Mouse (Mus musculus) liver, embryonic 15.5 days (tissue): Measurements from ENCODE around the gene Prickle4. TPM values are rescaled to one million over a fixed set of nuclear protein-coding genes. Genes with fewer than 3 reads are reported as not detected.

Experiments
- ATAC-seq: fragments of 200-750 bp; cut with Nextera tagmentation; 2 replicates; pipeline ENCODE4 v1.8.0; 2017; ENCODE audit warnings: moderate number of reproducible peaks, mild to moderate bottlenecking, moderate library complexity; ENCODE audit not compliant: insufficient read depth
- H3K27ac ChIP-seq: fragments of 300-500 bp; sonication (generic); replicated peaks from 2 replicates; pipeline ENCODE4 v1.5.1; 2015; ENCODE audit warnings: mild to moderate bottlenecking, inconsistent platforms
- H3K27me3 ChIP-seq: fragments of 300-500 bp; sonication (generic); 2 replicates; pipeline ENCODE4 v1.6.1; 2015; ENCODE audit warnings: mild to moderate bottlenecking, inconsistent platforms
- H3K36me3 ChIP-seq: fragments of 300-500 bp; sonication (generic); replicated peaks from 2 replicates; pipeline ENCODE4 v1.6.1; 2015; ENCODE audit warnings: moderate library complexity, mild to moderate bottlenecking, inconsistent platforms
- H3K4me1 ChIP-seq: fragments of 300-500 bp; sonication (generic); replicated peaks from 2 replicates; pipeline ENCODE4 v1.6.1; 2015; ENCODE audit warnings: inconsistent platforms
- H3K4me2 ChIP-seq: fragments of 300-500 bp; sonication (generic); 2 replicates; pipeline ENCODE4 v1.6.1; 2015; ENCODE audit warnings: moderate library complexity, mild to moderate bottlenecking, inconsistent platforms
- H3K4me3 ChIP-seq: fragments of 300-500 bp; sonication (generic); replicated peaks from 2 replicates; pipeline ENCODE4 v1.5.1; 2015; ENCODE audit warnings: mild to moderate bottlenecking, inconsistent platforms
- H3K9ac ChIP-seq: fragments of 300-500 bp; sonication (generic); 2 replicates; pipeline ENCODE4 v1.6.1; 2015; ENCODE audit warnings: moderate library complexity, mild to moderate bottlenecking, inconsistent platforms
- H3K9me3 ChIP-seq: fragments of 300-500 bp; sonication (generic); replicated peaks from 2 replicates; pipeline ENCODE4 v1.6.1; 2016; ENCODE audit warnings: inconsistent platforms
- WGBS: fragments of 180-500 bp; shearing (Covaris S2); methylation state at CpG from one replicate; pipeline ENCODE4 v1.1.7; 2015; ENCODE audit warnings: mixed read lengths; ENCODE audit not compliant: insufficient replicate concordance; 5-methylcytosine and 5-hydroxymethylcytosine counted together
- polyA plus RNA-seq: library from polyadenylated mRNA; unstranded; fragments of >200 nt; fragmentation: Nextera tagmentation; extraction: Ambion mirVana; gene quantifications from 2 replicates; pipeline ENCODE4 v1.2.1, GENCODE M21; 2015

The Prickle4 gene
- polyA plus RNA-seq, 1 experiment from 2014 or later = not detected

DNA sequence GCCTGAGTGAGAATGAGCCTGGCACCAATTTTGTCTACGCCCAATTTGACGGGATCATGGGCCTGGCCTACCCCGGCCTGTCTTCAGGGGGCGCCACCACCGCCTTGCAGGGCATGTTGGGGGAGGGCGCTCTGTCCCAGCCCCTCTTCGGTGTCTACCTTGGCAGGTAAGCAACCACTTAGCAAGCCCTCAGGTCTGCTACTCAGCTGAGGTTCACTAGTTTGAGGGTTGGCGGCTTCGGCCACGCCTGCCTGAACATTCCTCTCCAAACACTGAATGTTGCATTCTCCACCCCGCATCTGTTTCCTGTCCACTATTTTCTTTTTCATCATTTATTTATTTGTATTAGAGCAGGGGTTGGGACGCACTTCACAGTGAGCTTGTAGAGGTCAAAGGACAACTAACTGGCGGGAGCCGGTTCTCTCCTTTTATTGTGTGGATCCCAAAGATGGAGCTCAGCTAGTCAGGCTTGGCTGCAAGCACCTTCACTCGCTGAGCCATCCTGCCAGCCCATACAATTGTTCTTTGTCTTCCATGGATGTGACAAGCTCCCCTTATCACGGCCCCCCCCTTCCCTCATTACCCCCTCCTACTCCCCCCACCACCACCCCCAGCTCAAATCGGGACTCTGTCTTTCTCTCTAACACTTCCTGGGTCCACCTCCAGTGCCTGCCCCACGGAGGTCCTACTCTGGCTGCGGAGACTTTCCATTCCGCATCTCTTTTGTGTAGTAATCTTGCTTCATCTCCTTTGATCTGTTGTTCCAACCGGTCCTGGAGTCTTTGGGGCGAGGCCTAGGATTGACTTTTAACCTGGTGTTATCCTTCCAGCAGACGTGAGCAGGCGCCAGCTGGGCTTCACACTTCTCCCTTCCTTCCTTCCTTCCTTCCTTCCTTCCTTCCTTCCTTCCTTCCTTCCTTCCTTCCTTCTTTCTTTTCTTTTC, 36.4 kb upstream of the Prickle4 start:
- Histone ChIP-seq H3K4me1 (no peaks in the 10 kb centered on the region; the same call in 1 of the 2 replicates), H3K9me3 (no peaks in the 10 kb centered on the region), H3K36me3 (no peaks in the 10 kb centered on the region), H3K4me3 (no peak overlapping the region), H3K27ac (no peak overlapping the region), H3K4me2 (no peak overlapping the region), H3K9ac (no peak overlapping the region), H3K27me3 (peaks cover 6% of the 10 kb centered on the region; the same call in 1 of the 2 replicates)
- no peak for ATAC-seq
- WGBS = 57% methylated on average over 24 of the region's 24 CpGs

DNA sequence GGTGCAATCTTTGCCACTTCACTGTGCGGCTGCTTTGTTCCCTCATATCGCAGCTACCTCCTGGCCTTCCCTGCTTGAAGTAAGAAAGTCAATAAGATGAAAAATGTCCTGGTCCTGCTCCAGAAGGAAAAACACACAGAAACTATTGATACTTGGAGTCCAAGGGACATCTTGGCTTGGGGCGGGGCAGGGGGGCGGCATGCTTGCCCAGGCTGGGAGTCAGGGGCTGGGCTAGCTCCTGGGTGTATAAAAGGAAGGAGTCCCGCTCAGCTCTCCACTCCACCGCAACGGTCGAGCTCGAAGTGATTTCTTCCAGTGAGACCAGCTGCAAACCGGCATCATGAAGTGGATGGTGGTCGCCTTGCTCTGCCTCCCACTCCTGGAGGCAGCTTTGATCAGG, 32.0 kb upstream of the Prickle4 start, which contains the start of gene Pgc:
TSS of gene Pgc (plus strand) at position 277 of the 400 bp plus-strand sequence.
- WGBS = 60% methylated on average over 11 of the region's 11 CpGs
- H3K9me3 ChIP-seq = no peaks in the 10 kb centered on the region
- ATAC-seq = no peak

DNA sequence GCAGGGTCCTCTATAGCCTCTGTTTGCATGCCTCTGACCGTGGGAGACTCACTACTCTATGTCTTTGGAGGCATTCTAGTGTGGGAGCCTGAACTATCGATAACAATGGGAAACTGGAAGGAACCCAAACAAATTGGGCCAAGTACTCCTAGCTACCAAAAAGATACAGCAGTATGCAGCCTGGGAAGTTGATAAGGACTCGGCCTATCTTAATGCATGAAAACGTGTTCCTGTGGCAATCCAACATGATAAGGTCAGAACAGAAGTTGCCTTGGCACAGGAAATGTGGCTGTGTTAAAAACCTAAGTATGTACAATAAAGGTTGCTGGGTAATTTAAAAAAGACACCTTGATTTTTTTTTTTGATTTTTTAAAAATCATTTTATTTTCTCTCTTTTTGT, 26.6 kb upstream of the Prickle4 start:
- no peak overlapping the region for H3K9ac ChIP-seq
- no peaks in the 10 kb centered on the region for H3K36me3 ChIP-seq
- H3K9me3 ChIP-seq = no peaks in the 10 kb centered on the region
- H3K4me2 ChIP-seq = no peak overlapping the region
- H3K4me1 ChIP-seq = no peaks in the 10 kb centered on the region; the same call in 1 of the 2 replicates
- 0 out of 2 replicates have a peak, but pooled peaks cover 4% of the 10 kb centered on the region for H3K27me3 ChIP-seq
- H3K27ac ChIP-seq = no peak overlapping the region
- no peak for ATAC-seq
- no peak overlapping the region for H3K4me3 ChIP-seq
- 30% methylated on average over 4 of the region's 4 CpGs for WGBS

More for the DNA sequence above, 32.0 kb upstream of the Prickle4 start, which contains the start of gene Pgc:
- Histone ChIP-seq H3K27me3 (peaks cover 8% of the 10 kb centered on the region; the same call in 1 of the 2 replicates), H3K9ac (no peak within 1 kb of the TSS), H3K36me3 (no peaks in the 10 kb centered on the region), H3K4me2 (no peak within 1 kb of the TSS), H3K4me1 (no peaks in the 10 kb centered on the region), H3K4me3 (no peak within 1 kb of the TSS), H3K27ac (no peak within 1 kb of the TSS)

DNA sequence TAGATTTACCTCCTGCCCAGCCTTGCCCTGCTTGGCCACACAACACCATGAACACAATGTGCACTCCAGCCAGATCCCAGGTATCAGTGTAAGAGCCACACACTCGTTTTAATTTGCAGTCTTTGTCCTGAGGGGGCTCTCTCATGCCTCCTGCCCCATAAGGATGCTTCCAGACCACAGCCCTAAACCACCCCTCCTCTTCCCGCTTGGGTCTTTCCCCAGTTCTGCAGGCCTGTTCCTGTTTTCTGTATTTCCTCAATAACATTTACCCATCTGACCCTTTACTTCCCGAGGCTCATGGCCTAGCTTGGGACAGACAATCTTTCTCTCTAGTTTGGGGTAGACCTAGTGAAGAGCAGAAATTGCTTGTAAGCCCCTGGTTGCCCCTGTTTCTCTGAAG, 20.5 kb upstream of the Prickle4 start:
- no peaks in the 10 kb centered on the region; the same call in 1 of the 2 replicates for H3K4me1 ChIP-seq
- no peaks in the 10 kb centered on the region for H3K27me3 ChIP-seq
- no peaks in the 10 kb centered on the region for H3K9me3 ChIP-seq
- H3K27ac ChIP-seq = no peak overlapping the region
- H3K4me3 ChIP-seq = no peak overlapping the region
- no peak for ATAC-seq
- H3K36me3 ChIP-seq = no peaks in the 10 kb centered on the region
- no peak overlapping the region for H3K4me2 ChIP-seq
- no peak overlapping the region for H3K9ac ChIP-seq
- WGBS = 18% methylated on average over 3 of the region's 3 CpGs

DNA sequence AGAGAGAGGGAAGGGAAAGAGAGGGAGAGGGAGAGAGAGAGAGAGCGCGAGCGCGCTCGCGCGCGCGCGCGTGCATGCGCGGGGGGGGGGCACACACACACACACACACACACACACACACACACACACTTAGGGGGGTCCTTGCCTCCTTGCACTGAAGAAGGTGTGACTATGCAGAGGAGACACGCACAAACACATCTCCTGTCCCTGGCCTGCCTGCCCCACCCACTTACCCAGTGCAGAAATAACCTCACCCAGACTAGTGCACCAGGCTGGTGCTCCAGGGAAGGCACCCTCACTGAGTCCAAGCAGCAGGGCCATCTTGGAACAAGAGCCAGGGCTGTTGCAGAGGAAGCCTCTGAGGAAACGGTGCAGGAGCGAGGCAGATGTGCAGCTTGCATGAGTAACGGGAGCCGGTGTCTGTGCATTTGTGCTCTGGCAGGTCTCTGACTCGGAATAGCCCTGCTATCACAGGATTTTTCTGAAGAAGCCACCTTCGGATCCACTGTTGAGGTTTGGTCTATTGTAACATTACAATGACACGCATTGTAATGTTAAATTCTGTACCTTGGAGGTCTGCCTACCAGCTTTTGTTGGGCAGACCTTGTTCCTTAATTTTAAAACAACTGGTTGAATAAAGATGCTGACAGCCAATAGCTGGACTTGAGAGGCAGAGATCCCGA, 18.5 kb upstream of the Prickle4 start:
- H3K27me3 ChIP-seq = no peaks in the 10 kb centered on the region
- H3K4me3 ChIP-seq = no peak overlapping the region
- no peak overlapping the region for H3K9ac ChIP-seq
- WGBS = 62% methylated on average over 22 of the region's 22 CpGs
- ATAC-seq = no peak
- H3K9me3 ChIP-seq = no peaks in the 10 kb centered on the region
- no peaks in the 10 kb centered on the region for H3K36me3 ChIP-seq
- peaks cover 11% of the 10 kb centered on the region; the same call in 1 of the 2 replicates for H3K4me1 ChIP-seq
- no peak overlapping the region for H3K4me2 ChIP-seq
- no peak overlapping the region for H3K27ac ChIP-seq

DNA sequence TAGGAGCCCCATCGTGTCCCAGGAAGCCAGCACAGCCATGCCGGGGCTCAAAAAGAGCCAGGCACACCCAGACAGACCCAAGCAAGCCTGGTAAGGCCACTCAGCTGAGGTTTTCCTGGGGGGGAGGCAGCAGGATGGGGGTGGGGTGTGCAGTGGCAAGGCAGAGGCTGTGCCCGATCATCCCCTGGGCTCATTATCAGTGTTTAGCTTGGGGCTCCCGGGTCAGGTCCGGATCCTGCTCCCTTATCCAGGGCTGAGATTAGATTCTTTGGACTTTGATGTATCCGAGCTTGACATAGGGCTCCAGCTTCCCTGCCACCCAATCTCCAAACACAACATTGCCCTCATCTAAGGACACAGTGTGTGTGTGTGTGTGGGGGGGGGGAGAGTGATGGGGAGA, 17.3 kb upstream of the Prickle4 start:
- Histone ChIP-seq H3K36me3 (no peaks in the 10 kb centered on the region), H3K27me3 (peaks cover 5% of the 10 kb centered on the region; the same call in 1 of the 2 replicates), H3K9ac (no peak overlapping the region), H3K4me2 (no peak overlapping the region), H3K4me3 (no peak overlapping the region), H3K27ac (no peak overlapping the region), H3K9me3 (no peaks in the 10 kb centered on the region), H3K4me1 (peaks cover 11% of the 10 kb centered on the region; the same call in 1 of the 2 replicates)
- no peak for ATAC-seq
- 29% methylated on average over 6 of the region's 6 CpGs for WGBS

DNA sequence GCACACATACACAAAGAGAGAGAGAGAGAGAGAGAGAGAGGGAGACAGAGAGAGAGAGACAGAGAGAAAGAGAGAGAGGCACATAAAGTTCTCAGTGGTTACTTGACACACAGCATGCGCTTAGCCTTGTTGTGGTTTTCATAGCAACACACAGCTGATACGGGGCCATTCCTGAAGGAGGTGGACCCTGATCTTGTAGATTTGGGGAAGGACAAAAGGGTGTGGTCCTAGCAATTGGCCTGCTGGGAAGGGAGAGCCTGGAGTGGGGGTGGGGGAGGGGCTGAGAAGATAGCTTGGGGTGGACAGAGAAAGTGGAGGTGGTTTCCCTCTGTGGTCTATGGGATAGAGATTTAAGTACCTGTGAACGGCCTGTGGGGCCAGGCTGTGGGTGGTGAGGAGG, 15.5 kb upstream of the Prickle4 start:
- Histone ChIP-seq H3K36me3 (no peaks in the 10 kb centered on the region), H3K9ac (no peak overlapping the region), H3K4me3 (no peak overlapping the region), H3K27ac (no peak overlapping the region), H3K9me3 (no peaks in the 10 kb centered on the region), H3K27me3 (peaks cover 20% of the 10 kb centered on the region), H3K4me1 (peaks cover 11% of the 10 kb centered on the region; the same call in 1 of the 2 replicates), H3K4me2 (no peak overlapping the region)
- 35% methylated on average over 3 of the region's 3 CpGs for WGBS
- no peak for ATAC-seq

DNA sequence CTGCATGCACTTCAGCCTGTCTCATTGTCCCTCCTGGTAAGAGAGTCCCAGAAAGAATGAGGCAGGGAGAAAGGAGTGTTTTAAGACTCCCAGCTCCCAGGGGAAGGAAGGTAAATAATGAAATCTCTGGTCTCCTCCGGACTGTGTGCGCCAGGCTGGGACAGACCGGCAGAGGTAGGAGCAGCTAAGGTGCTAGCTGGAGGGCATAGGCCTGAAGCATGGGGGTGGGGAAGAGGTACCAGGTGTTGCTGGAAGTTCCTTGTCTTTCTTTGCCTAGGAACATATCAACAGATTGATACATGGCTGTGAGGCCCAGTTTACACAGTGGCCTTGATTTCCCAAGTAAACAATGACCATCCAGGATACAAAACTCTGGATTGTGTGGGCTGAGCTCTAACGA, 14.4 kb upstream of the Prickle4 start:
- H3K9me3 ChIP-seq = no peaks in the 10 kb centered on the region
- H3K4me2 ChIP-seq = no peak overlapping the region
- H3K27ac ChIP-seq = no peak overlapping the region
- no peak overlapping the region for H3K4me3 ChIP-seq
- H3K4me1 ChIP-seq = peaks cover 11% of the 10 kb centered on the region; the same call in 1 of the 2 replicates
- WGBS = 63% methylated on average over 4 of the region's 4 CpGs
- no peak overlapping the region for H3K9ac ChIP-seq
- H3K36me3 ChIP-seq = no peaks in the 10 kb centered on the region
- peaks cover 30% of the 10 kb centered on the region for H3K27me3 ChIP-seq
- ATAC-seq = no peak

DNA sequence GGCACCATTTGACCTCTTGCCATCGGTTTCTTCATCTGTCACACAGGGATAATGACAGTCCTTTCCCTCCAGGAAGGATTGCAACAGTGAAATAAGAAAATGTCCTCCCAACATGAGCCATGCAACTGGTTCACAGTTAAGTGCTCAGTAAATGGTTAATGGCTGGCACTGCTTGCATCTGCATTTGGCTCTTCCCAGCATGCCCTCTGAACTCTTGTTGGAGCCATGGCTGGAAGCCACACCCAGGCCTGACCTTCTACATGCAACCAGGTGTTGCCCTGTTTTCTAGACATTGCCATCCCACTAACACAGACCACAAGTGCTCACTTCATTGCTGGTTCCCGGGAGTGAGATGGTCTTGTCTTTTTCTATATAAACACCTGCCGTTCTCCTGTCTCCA, 13.4 kb upstream of the Prickle4 start:
- H3K36me3 ChIP-seq = no peaks in the 10 kb centered on the region
- H3K4me1 ChIP-seq = peaks cover 11% of the 10 kb centered on the region; the same call in 1 of the 2 replicates
- no peak for ATAC-seq
- no peak overlapping the region for H3K27ac ChIP-seq
- peaks cover 40% of the 10 kb centered on the region for H3K27me3 ChIP-seq
- H3K4me3 ChIP-seq = no peak overlapping the region
- 53% methylated on average over 3 of the region's 3 CpGs for whole genome bisulfite sequencing
- no peaks in the 10 kb centered on the region for H3K9me3 ChIP-seq
- no peak overlapping the region for H3K9ac ChIP-seq
- H3K4me2 ChIP-seq = no peak overlapping the region

DNA sequence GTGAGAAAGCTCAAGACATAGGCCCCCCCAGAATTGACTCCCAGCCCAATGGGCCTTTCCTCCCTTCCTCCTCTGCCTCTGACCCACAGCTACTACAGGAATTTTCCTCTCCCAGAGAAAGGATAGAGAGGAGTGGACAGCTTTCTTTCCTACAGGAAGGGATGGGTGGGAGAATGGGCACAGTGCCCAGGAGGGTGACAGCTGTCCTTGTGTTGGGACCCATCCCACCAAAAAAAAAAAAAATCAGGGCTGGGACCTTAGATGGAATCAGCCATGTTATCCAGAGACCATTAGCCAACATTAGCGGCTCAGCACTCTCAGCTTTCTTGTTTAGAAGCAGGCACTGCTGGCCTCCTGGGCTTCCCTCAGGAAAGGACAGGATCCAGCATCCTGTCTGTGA, 11.7 kb upstream of the Prickle4 start:
- ATAC-seq = no peak
- 65% methylated on average over 1 of the region's 1 CpGs for WGBS

DNA sequence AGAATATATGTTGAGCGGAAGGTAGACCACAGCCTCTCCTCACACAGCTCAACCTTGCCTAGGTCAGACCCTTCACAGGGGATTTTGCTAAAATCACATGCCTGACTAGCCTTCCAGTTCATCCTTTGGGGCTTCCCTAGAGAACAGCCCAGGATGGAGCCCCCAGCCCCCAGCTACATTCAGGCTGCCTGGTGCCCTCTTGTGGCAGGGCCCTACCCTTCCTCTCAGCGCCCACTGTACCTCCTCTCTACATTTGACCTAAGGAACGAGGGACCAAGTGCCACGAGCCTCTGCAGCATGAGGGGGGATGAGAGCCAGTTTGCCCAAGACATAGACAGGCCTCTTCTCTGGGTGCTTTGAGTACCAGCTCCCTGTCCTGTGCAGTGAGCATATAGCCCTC, 10.2 kb upstream of the Prickle4 start:
- Histone ChIP-seq H3K4me3 (no peak overlapping the region), H3K4me2 (no peak overlapping the region), H3K9me3 (no peaks in the 10 kb centered on the region), H3K27me3 (peaks cover 55% of the 10 kb centered on the region), H3K36me3 (no peaks in the 10 kb centered on the region), H3K27ac (no peak overlapping the region), H3K9ac (no peak overlapping the region), H3K4me1 (peaks cover 19% of the 10 kb centered on the region)
- no peak for ATAC-seq
- 67% methylated on average over 4 of the region's 4 CpGs for whole genome bisulfite sequencing

More for the DNA sequence above, 11.7 kb upstream of the Prickle4 start:
- Histone ChIP-seq H3K27me3 (peaks cover 55% of the 10 kb centered on the region), H3K27ac (no peak overlapping the region), H3K9me3 (no peaks in the 10 kb centered on the region), H3K4me2 (no peak overlapping the region), H3K4me1 (0 out of 2 replicates have a peak, but pooled peaks cover 11% of the 10 kb centered on the region), H3K4me3 (no peak overlapping the region), H3K9ac (no peak overlapping the region), H3K36me3 (no peaks in the 10 kb centered on the region)
